Mouse (Mus musculus) heart, postnatal 0 days (tissue): ENCODE results near the gene Cux2. TPM values are rescaled to one million over a fixed set of nuclear protein-coding genes. Genes with fewer than 3 reads are reported as not detected.

ENCODE experiments used
- ATAC-seq: fragments of 200-750 bp; cut with Nextera tagmentation; 2 replicates; pipeline ENCODE4 v1.8.0; 2017; ENCODE audit warnings: low read depth, moderate number of reproducible peaks, moderate library complexity; ENCODE audit not compliant: insufficient read depth
- DNase-seq: peaks from one replicate; pipeline ENCODE4 v3.0.0-alpha.2; 2016; ENCODE audit warnings: low spot score
- H3K27ac ChIP-seq: fragments of 300-500 bp; sonication (generic); 2 replicates; pipeline ENCODE4 v1.5.1; 2014; ENCODE audit warnings: low read depth, mild to moderate bottlenecking
- H3K27me3 ChIP-seq: fragments of 300-500 bp; sonication (generic); 2 replicates; pipeline ENCODE4 v1.6.1; 2014; ENCODE audit warnings: low read length, mixed read lengths; ENCODE audit not compliant: control insufficient read depth, insufficient read depth
- H3K36me3 ChIP-seq: fragments of 300-500 bp; sonication (generic); replicated peaks from 2 replicates; pipeline ENCODE4 v1.6.1; 2014; ENCODE audit warnings: low read length, mixed read lengths; ENCODE audit not compliant: control insufficient read depth, insufficient read depth
- H3K4me1 ChIP-seq: fragments of 300-500 bp; sonication (generic); 2 replicates; pipeline ENCODE4 v1.6.1; 2014; ENCODE audit warnings: antibody characterized with exemption; ENCODE audit not compliant: control insufficient read depth, insufficient read depth
- H3K4me2 ChIP-seq: fragments of 300-500 bp; sonication (generic); 2 replicates; pipeline ENCODE4 v1.6.1; 2014; ENCODE audit warnings: low read depth, mild to moderate bottlenecking, low read length, moderate library complexity
- H3K4me3 ChIP-seq: fragments of 300-500 bp; sonication (generic); 2 replicates; pipeline ENCODE4 v1.5.1; 2014; ENCODE audit warnings: low read depth, low read length
- H3K9ac ChIP-seq: fragments of 300-500 bp; sonication (generic); replicated peaks from 2 replicates; pipeline ENCODE4 v1.6.1; 2014; ENCODE audit warnings: low read depth, low read length, mixed read lengths
- H3K9me3 ChIP-seq: fragments of 300-500 bp; sonication (generic); replicated peaks from 2 replicates; pipeline ENCODE4 v1.6.1; 2016; ENCODE audit warnings: low read length; ENCODE audit not compliant: control insufficient read depth
- CTCF ChIP-seq: IDR thresholded peaks from 2 replicates; pipeline ENCODE4 v1.5.1; 2016; ENCODE audit warnings: antibody characterized with exemption, control low read depth, low read depth
- EP300 ChIP-seq: IDR thresholded peaks from 2 replicates; pipeline ENCODE4 v1.6.1; 2016; ENCODE audit warnings: antibody characterized with exemption, low read depth
- WGBS: fragments of 180-500 bp; shearing (Covaris S2); extraction: QIAGEN DNeasy Blood & Tissue Kit; methylation state at CpG from one replicate; pipeline ENCODE4 v1.1.7; 2014; 5-methylcytosine and 5-hydroxymethylcytosine counted together
- polyA plus RNA-seq: library from polyadenylated mRNA; unstranded; fragments of >200 nt; fragmentation: Nextera tagmentation; extraction: Ambion mirVana; gene quantifications from 2 replicates; pipeline ENCODE4 v1.2.1, GENCODE M21; 2015
- total RNA-seq: library from RNA; depleted of rRNA; stranded (reverse); fragments of >200 nt; gene quantifications from 2 replicates; pipeline ENCODE4 v1.2.3, GENCODE M21; 2014; ENCODE audit warnings: low replicate concordance

Cux2 gene
- total and polyA plus RNA-seq, 2 experiments from 2014 or later: 1.3 to 9.5 TPM

- H3K4me1 ChIP-seq: peaks cover 10% of the 10 kb centered on the region; the same call in 1 of the 2 replicates
- ATAC-seq (no peak), DNase-seq (no peak)
- no peaks in the 10 kb centered on the region for H3K36me3 ChIP-seq
- no peak for TF ChIP-seq EP300
- no peak for TF ChIP-seq CTCF
- 90% methylated on average over 13 of the region's 13 CpGs for WGBS
- H3K27me3 ChIP-seq: no peaks in the 10 kb centered on the region
- no peak overlapping the region for H3K4me3 ChIP-seq
- H3K9ac ChIP-seq: no peak overlapping the region
- no peak overlapping the region for H3K4me2 ChIP-seq
- H3K9me3 ChIP-seq: no peaks in the 10 kb centered on the region
- H3K27ac ChIP-seq: no peak overlapping the region
Measured at GRCm38 (mm10) chr5:122081471-122081870, 31.6 kb upstream of the Cux2 start.

GRCm38 (mm10) chr5:122080930-122081329 is 31.0 kb upstream of the Cux2 start:
- no peak overlapping the region for H3K27ac ChIP-seq
- DNase-seq (no peak), ATAC-seq (peak; percentile 35; the same call in 1 of the 2 replicates)

GRCm38 (mm10) chr5:122079796-122080195 is 29.9 kb upstream of the Cux2 start:
- WGBS: 85% methylated on average over 7 of the region's 7 CpGs
- no peak overlapping the region for H3K4me2 ChIP-seq
- H3K9ac ChIP-seq: no peak overlapping the region
- H3K27ac ChIP-seq: no peak overlapping the region
- DNase-seq (no peak), ATAC-seq (no peak)
- H3K27me3 ChIP-seq: no peaks in the 10 kb centered on the region
- H3K9me3 ChIP-seq: no peaks in the 10 kb centered on the region
- H3K4me1 ChIP-seq: no peaks in the 10 kb centered on the region
- TF ChIP-seq EP300 (no peak), CTCF (peak; percentile 36)
- no peaks in the 10 kb centered on the region for H3K36me3 ChIP-seq
- H3K4me3 ChIP-seq: no peak overlapping the region

More at GRCm38 (mm10) chr5:122080930-122081329, 31.0 kb upstream of the Cux2 start:
- H3K27me3 ChIP-seq: no peaks in the 10 kb centered on the region
- H3K9ac ChIP-seq: no peak overlapping the region
- H3K4me3 ChIP-seq: no peak overlapping the region
- WGBS: 24% methylated on average over 11 of the region's 11 CpGs
- TF ChIP-seq EP300 (no peak), CTCF (no peak)
- peaks cover 8% of the 10 kb centered on the region; the same call in 1 of the 2 replicates for H3K4me1 ChIP-seq
- no peaks in the 10 kb centered on the region for H3K36me3 ChIP-seq
- no peaks in the 10 kb centered on the region for H3K9me3 ChIP-seq
- no peak overlapping the region for H3K4me2 ChIP-seq

GRCm38 (mm10) chr5:122077244-122077643 is 27.3 kb upstream of the Cux2 start:
- H3K9me3 ChIP-seq: no peaks in the 10 kb centered on the region
- H3K27ac ChIP-seq: no peak overlapping the region
- no peak overlapping the region for H3K4me3 ChIP-seq
- no peaks in the 10 kb centered on the region for H3K36me3 ChIP-seq
- no peak overlapping the region for H3K4me2 ChIP-seq
- no peak for ATAC-seq
- WGBS: 75% methylated on average over 4 of the region's 4 CpGs
- no peak for DNase-seq
- H3K27me3 ChIP-seq: no peaks in the 10 kb centered on the region
- no peak for TF ChIP-seq EP300
- no peak for TF ChIP-seq CTCF
- no peak overlapping the region for H3K9ac ChIP-seq
- H3K4me1 ChIP-seq: no peaks in the 10 kb centered on the region

- Histone ChIP-seq H3K4me3 (no peak overlapping the region), H3K9me3 (no peaks in the 10 kb centered on the region), H3K27me3 (no peaks in the 10 kb centered on the region), H3K4me1 (peaks cover 8% of the 10 kb centered on the region), H3K9ac (no peak overlapping the region), H3K4me2 (no peak overlapping the region), H3K27ac (no peak overlapping the region), H3K36me3 (no peaks in the 10 kb centered on the region)
- no peak for TF ChIP-seq EP300
- peak; percentile 33 for TF ChIP-seq CTCF
- ATAC-seq: no peak
- DNase-seq: no peak
- 50% methylated on average over 3 of the region's 3 CpGs for WGBS
Measured at GRCm38 (mm10) chr5:122075736-122076135, 25.8 kb upstream of the Cux2 start.

- no peak for ATAC-seq
- H3K27ac ChIP-seq: peak overlapping the region; percentile 95
Measured at GRCm38 (mm10) chr5:122071997-122072396, 22.1 kb upstream of the Cux2 start.

More at GRCm38 (mm10) chr5:122071997-122072396, 22.1 kb upstream of the Cux2 start:
- Histone ChIP-seq H3K27me3 (no peaks in the 10 kb centered on the region), H3K4me3 (no peak overlapping the region), H3K36me3 (no peaks in the 10 kb centered on the region), H3K4me1 (peaks cover 12% of the 10 kb centered on the region), H3K4me2 (no peak overlapping the region), H3K9ac (no peak overlapping the region), H3K9me3 (no peaks in the 10 kb centered on the region)
- 84% methylated on average over 4 of the region's 4 CpGs for WGBS
- TF ChIP-seq EP300 (no peak), CTCF (no peak)
- no peak for DNase-seq
